Mouse (Mus musculus) cerebellum, postnatal 36 days (tissue): ENCODE measurements around the gene Myh7.
"Not testable (repeated sequence)": the region's sequence is repeated elsewhere in the genome, so short reads cannot be mapped to it uniquely, and the experiment has no call there.

ENCODE experiments used
- DNase-seq, 2 experiments: peaks; one replicate each; pipeline ENCODE4 v3.0.0; 2021 to 2022; ENCODE audit warnings: mixed read lengths in 2 of 2

Myh7 gene

GRCm38 (mm10) chr14:55003878-55004855, 9.7 kb upstream of the Myh7 start:
- no peak for DNase-seq

DNA sequence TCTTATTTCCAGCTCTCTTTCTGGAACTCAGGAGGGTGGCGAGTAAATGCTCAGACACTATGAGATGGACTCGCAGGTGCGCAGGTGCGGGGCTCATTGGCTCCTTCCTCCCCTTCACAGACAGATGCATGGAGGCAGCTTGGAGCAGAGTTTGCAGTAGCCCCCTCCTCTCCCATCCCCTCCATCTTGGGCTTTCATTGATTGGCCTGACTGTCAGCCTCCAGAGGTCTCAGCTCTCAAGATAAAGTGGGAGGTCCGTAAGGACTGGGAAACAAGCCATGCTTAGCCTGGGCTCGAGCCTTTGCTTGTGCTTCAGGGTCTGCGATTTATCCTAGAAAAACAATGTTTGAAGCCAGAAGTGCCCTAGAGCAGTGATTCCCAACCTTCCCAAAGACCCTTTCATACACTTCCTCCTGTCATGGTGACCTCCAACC, 8.3 kb upstream of the Myh7 start:
- DNase-seq: no peak

GRCm38 (mm10) chr14:55001938-55002686, 7.7 kb upstream of the Myh7 start:
- no peak for DNase-seq

- DNase-seq: no peak
Measured at GRCm38 (mm10) chr14:55001446-55001845, 7.0 kb upstream of the Myh7 start.

- no peak for DNase-seq
Measured at GRCm38 (mm10) chr14:55000814-55001213, 6.4 kb upstream of the Myh7 start.

- DNase-seq: not testable (repeated sequence)
Measured at GRCm38 (mm10) chr14:54999868-55000267, 5.4 kb upstream of the Myh7 start.

GRCm38 (mm10) chr14:54998680-54999079, 4.3 kb upstream of the Myh7 start:
- no peak for DNase-seq

DNA sequence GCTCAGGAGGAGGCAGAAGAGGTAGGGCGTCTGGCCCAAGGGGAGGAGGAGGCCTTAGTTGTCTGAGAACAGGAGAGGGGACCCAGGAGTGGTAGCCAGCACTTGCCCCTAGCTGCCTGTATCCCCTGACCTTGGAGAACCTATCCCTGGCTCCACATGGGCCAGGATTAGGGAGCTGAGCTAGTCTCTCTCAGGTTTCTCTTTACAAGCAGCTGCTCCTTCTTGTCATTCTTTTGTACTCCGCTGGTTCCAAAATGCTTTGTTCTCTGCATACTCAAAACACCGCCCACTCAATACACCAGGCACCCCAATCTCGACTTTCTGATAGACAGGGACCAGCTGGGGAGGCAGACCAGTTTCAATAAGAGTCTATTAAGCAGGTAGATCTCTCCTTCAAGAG, 2.9 kb upstream of the Myh7 start:
- DNase-seq: no peak

GRCm38 (mm10) chr14:54996793-54997192, 2.4 kb upstream of the Myh7 start:
- no peak for DNase-seq

GRCm38 (mm10) chr14:54995457-54996138, 1.2 kb upstream of the Myh7 start:
- DNase-seq: no peak

DNA sequence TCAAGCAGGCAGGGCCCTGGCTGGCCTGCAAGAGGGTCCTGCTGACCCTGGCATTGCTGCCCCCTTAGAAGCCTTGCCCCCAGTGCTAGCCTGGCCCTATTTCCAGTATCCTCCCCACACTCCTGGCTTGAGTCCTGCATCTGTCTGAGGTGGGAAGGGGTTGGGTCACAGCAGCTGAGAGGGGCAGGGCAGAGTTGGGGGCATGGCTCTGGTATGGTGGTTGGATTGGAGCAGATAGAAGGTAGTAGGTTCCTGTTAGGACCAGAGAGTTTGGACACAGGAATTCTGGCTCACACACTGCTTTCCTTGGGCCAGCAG, 402 bp upstream of the Myh7 start:
- DNase-seq: no peak

GRCm38 (mm10) chr14:54993636-54994035, 790 bp downstream of the Myh7 start:
- no peak for DNase-seq

DNA sequence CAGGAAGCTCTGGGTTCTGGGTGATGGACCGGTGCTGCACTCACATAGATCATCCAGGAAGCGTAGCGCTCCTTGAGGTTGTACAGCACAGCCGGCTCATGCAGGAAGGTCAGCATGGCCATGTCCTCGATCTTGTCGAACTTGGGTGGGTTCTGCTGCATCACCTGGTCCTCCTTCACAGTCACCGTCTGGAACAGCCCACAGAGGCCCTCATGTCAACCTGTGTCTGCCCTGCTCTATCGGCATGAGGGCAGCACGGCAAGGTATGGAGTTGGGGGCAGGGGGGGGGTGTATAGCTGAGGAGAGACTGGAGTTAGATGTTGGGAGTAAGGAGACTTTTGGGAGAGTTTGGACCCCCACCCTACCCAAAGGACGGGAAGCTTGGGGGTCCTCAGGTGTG, 2.2 kb downstream of the Myh7 start:
- DNase-seq: no peak

DNA sequence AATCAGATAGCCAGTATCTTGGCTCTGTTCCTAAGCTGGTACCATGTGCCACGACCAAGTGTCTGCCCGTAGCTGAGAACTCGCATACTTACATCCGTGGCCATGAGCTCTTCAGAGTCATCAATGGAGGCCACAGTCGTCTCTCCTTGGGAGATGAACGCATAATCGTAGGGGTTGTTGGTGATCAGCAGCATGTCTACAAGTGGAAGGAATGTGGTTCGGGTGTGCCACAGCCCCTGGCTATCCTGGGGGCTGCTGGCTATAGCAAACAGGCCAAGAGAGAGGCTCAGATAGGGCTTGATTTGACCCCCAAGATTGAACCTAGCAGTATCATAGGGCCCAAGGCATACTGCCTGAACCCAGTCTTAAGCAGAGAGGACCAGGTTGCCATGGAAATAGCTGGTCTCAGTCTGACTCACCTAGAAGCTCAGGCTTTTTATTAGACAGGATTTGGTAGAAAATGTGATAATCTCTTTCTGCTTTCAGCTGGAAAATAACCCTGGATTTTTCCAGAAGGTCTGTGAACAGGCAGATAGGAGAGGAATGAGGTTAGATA, 4.5 kb downstream of the Myh7 start:
- DNase-seq: no peak

- no peak for DNase-seq
Measured at GRCm38 (mm10) chr14:54988882-54989281, 5.5 kb downstream of the Myh7 start.

DNA sequence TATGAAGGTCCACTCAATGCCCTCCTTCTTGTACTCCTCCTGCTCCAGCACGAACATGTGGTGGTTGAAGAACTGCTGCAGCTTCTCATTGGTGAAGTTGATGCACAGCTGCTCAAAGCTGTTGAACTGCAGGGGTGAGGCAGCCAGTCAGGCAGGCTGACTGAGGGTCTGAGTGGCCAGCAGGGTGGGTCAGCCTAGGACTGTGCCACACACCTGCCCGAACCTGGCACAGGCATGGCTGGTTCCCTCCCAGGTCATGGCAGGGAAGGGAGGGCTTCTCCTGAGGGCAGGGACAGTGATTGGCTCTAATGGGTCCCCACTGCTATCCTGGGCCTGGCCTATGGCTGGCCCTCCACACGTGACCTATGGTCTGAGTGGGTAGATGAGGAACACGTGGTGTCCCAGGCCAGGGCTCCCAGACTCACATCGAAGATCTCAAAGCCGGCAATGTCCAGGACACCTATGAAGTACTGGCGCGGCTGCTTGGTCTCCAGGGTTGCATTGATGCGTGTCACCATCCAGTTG, 6.0 kb downstream of the Myh7 start:
- DNase-seq: not testable (repeated sequence)

DNA sequence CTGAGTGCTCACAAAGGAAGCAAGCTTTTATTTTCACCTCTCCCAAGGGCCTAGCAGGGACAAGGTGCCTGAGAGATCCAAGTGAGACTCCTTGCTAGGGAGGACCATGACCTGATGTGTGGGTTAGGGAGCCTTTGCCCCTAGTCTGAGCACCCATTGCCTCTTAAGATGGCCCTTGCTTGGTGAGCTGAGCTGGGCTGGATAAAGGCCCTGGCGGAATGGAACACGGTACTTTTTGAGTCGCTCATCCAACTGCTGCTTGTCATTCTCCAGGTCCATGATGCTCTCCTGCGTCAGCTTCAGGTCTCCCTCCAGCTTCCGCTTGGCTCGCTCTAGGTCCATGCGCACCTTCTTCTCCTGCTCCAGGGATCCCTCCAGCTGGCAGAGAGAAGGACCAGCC, 12.5 kb downstream of the Myh7 start:
- DNase-seq: no peak

DNA sequence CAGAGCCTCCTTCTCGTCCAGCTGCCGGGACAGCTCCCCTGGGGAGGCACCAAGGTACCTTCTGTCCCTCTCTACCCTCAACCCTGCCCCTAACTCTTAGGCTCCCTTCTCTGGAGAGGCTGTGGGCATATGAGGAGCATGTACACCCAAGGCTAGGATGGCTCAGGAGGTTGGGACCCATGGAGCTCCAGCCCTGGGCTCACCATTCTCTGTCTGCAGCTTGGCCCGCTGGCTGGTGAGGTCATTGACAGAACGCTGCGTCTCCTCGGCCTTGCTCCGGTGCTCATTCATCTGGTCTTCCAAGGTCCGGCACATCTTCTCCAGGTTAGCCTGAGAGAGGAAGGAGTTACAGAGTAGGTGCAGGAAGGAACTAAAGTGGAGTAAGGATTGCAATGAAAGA, 15.8 kb downstream of the Myh7 start:
- DNase-seq: no peak

- no peak for DNase-seq
Measured at GRCm38 (mm10) chr14:54976633-54977032, 17.8 kb downstream of the Myh7 start, which contains the start of gene Gm17428. Gene Gm17428 (plus strand): TSS chr14:54976933.

DNA sequence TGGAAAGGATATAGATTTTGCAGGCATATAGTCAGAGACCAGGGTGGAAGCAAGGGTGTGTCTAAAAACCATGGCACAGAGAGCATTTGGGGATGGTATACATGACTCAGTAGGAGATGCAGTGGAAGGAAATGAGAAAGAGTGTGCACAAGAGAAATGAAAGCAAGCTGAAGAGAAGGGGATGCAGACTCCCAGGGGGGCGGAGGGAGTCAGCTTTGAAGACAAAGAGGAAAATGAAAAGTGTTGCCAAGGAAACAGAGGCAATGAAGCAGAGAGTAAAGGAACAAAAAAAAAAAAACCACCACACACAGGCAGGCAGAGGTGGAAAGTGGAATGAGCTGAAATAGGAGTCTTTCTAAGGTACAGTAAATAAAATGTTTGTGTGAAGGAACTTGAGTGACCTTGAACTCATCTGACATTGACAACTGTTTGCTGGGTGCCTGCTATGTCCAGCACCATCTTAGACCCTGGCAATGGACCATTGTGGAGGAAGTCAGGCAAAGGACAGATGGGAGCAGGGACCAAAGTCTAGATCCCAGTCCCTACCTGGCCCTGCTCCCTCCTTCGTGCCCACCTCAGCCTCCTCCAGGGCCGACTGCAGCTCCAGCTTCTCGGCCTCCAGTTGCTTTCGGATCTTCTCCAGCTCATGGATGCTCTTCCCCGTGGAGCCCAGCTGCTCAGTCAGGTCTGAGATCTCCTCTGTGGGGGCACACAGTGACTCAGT, 20.2 kb downstream of the Myh7 start:
- no peak for DNase-seq

DNA sequence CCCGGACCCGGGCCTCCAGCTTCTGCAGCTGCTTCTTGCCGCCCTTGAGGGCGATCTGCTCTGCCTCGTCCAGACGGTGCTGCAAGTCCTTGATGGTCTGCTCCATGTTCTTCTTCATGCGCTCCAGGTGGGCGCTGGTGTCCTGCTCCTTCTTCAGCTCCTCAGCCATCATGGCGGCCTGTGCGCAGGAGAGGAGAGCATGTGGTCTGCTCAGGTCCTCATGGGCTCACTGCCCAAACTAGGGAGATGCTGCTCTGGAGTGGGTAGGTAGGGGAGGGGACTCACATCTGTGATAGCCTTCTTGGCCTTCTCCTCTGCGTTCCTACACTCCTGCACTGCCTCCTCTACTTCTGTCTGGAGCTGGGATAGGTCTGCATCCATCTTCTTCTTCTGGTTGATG, 21.6 kb downstream of the Myh7 start:
- not testable (repeated sequence) for DNase-seq

GRCm38 (mm10) chr14:54968344-54968743, 26.1 kb downstream of the Myh7 start:
- no peak for DNase-seq
